Mouse (Mus musculus): ENCODE data around the gene Myf6. TPM values are rescaled to one million over a fixed set of nuclear protein-coding genes. Genes with fewer than 3 reads are reported as not detected.
A peak's percentile ranks its signal among the peaks of the same experiment; 100 is the strongest.

The Myf6 gene
- polyA plus RNA-seq, 1 experiment = 4.4 TPM

- Histone ChIP-seq H3ac (ENCODE audit: control insufficient read depth, insufficient read length) (no peak overlapping the region), H3K4me3 (no peak overlapping the region), H3K79me2 (ENCODE audit: control insufficient read depth, insufficient read depth) (no peaks in the 10 kb centered on the region), H3K36me3 (ENCODE audit: control insufficient read depth, insufficient read depth) (no peaks in the 10 kb centered on the region), H3K4me2 (ENCODE audit: low read depth) (peak overlapping the region; percentile 31), H3K27me3 (ENCODE audit: control insufficient read depth, insufficient read depth, insufficient read length) (no peaks in the 10 kb centered on the region)
- TF ChIP-seq MYOG (IDR thresholded peaks at IDR 0.05; ENCODE audit: control insufficient read depth in 1 of 3, insufficient read depth in 1 of 3, insufficient read length in 2 of 3, low read depth in 2 of 3) (peak in 2 of 3 experiments; percentile 50 to 70), REST (IDR thresholded peaks at IDR 0.05; ENCODE audit: insufficient read depth, insufficient read length) (no peak), USF1 (IDR thresholded peaks at IDR 0.05; ENCODE audit: low read depth) (peak; percentile 11), E2F4 (IDR thresholded peaks at IDR 0.05; ENCODE audit: insufficient read depth) (no peak), POLR2A (IDR thresholded peaks at IDR 0.05; ENCODE audit: insufficient read length, low read depth) (no peak), SRF (IDR thresholded peaks at IDR 0.05; ENCODE audit: control insufficient read depth, insufficient read length, low read depth) (no peak), POLR2AphosphoS2 (IDR thresholded peaks at IDR 0.05; ENCODE audit: insufficient read length, low read depth) (no peak), TCF12 (IDR thresholded peaks at IDR 0.05; ENCODE audit: insufficient read depth, poor library complexity, severe bottlenecking) (peak; percentile 62), TCF3 (IDR thresholded peaks at IDR 0.05; ENCODE audit: insufficient read length, low read depth) (no peak), MAX (IDR thresholded peaks at IDR 0.05; ENCODE audit: low read depth) (no peak), CEBPB (IDR thresholded peaks at IDR 0.05; ENCODE audit: insufficient read depth, poor library complexity, severe bottlenecking) (no peak), MYOD1 (IDR thresholded peaks at IDR 0.05; ENCODE audit: control insufficient read depth in 1 of 3, insufficient read length in 2 of 3, low read depth in 2 of 3) (peak; percentile 6 to 70 (median 53))
Measured at GRCm38 (mm10) chr10:107516641-107517040, 22.1 kb upstream of the Myf6 start.

GRCm38 (mm10) chr10:107514735-107515134 lies 20.2 kb upstream of the Myf6 start:
- Histone ChIP-seq H3K4me2 (ENCODE audit: low read depth) (peak overlapping the region; percentile 46), H3K36me3 (ENCODE audit: control insufficient read depth, insufficient read depth) (no peaks in the 10 kb centered on the region), H3K4me3 (no peak overlapping the region), H3K27me3 (ENCODE audit: control insufficient read depth, insufficient read depth, insufficient read length) (no peaks in the 10 kb centered on the region), H3K79me2 (ENCODE audit: control insufficient read depth, insufficient read depth) (no peaks in the 10 kb centered on the region), H3ac (ENCODE audit: control insufficient read depth, insufficient read length) (no peak overlapping the region)
- TF ChIP-seq MAX (IDR thresholded peaks at IDR 0.05; ENCODE audit: low read depth) (no peak), REST (IDR thresholded peaks at IDR 0.05; ENCODE audit: insufficient read depth, insufficient read length) (no peak), TCF12 (IDR thresholded peaks at IDR 0.05; ENCODE audit: insufficient read depth, poor library complexity, severe bottlenecking) (no peak), E2F4 (IDR thresholded peaks at IDR 0.05; ENCODE audit: insufficient read depth) (no peak), USF1 (IDR thresholded peaks at IDR 0.05; ENCODE audit: low read depth) (no peak), TCF3 (IDR thresholded peaks at IDR 0.05; ENCODE audit: insufficient read length, low read depth) (no peak), SRF (IDR thresholded peaks at IDR 0.05; ENCODE audit: control insufficient read depth, insufficient read length, low read depth) (no peak), CEBPB (IDR thresholded peaks at IDR 0.05; ENCODE audit: insufficient read depth, poor library complexity, severe bottlenecking) (no peak), MYOG (IDR thresholded peaks at IDR 0.05; ENCODE audit: control insufficient read depth in 1 of 3, insufficient read depth in 1 of 3, insufficient read length in 2 of 3, low read depth in 2 of 3) (peak in 2 of 3 experiments; percentile 4 to 37), MYOD1 (IDR thresholded peaks at IDR 0.05; ENCODE audit: control insufficient read depth in 1 of 3, insufficient read length in 2 of 3, low read depth in 2 of 3) (peak in 2 of 3 experiments; percentile 12 to 30), POLR2A (IDR thresholded peaks at IDR 0.05; ENCODE audit: insufficient read length, low read depth) (no peak), POLR2AphosphoS2 (IDR thresholded peaks at IDR 0.05; ENCODE audit: insufficient read length, low read depth) (no peak)

GRCm38 (mm10) chr10:107506397-107506796 lies 11.9 kb upstream of the Myf6 start:
- no peak overlapping the region for H3K4me3 ChIP-seq
- H3K79me2 ChIP-seq (ENCODE audit: control insufficient read depth, insufficient read depth) = no peaks in the 10 kb centered on the region
- H3K4me2 ChIP-seq (ENCODE audit: low read depth) = no peak overlapping the region
- peak in 2 of 3 experiments; percentile 11 to 47 for TF ChIP-seq MYOG (IDR thresholded peaks at IDR 0.05; ENCODE audit: control insufficient read depth in 1 of 3, insufficient read depth in 1 of 3, insufficient read length in 2 of 3, low read depth in 2 of 3)
- peak in 2 of 3 experiments; percentile 38 to 43 for TF ChIP-seq MYOD1 (IDR thresholded peaks at IDR 0.05; ENCODE audit: control insufficient read depth in 1 of 3, insufficient read length in 2 of 3, low read depth in 2 of 3)
- TF ChIP-seq TCF3 (IDR thresholded peaks at IDR 0.05; ENCODE audit: insufficient read length, low read depth) = no peak
- H3K27me3 ChIP-seq (ENCODE audit: control insufficient read depth, insufficient read depth, insufficient read length) = no peaks in the 10 kb centered on the region
- H3K36me3 ChIP-seq (ENCODE audit: control insufficient read depth, insufficient read depth) = no peaks in the 10 kb centered on the region
- no peak overlapping the region for H3ac ChIP-seq (ENCODE audit: control insufficient read depth, insufficient read length)

GRCm38 (mm10) chr10:107503430-107503829 lies 8.9 kb upstream of the Myf6 start:
- Histone ChIP-seq H3K4me2 (ENCODE audit: low read depth) (peak overlapping the region; percentile 43), H3K4me3 (no peak overlapping the region), H3K27me3 (ENCODE audit: control insufficient read depth, insufficient read depth, insufficient read length) (no peaks in the 10 kb centered on the region), H3K36me3 (ENCODE audit: control insufficient read depth, insufficient read depth) (no peaks in the 10 kb centered on the region), H3K79me2 (ENCODE audit: control insufficient read depth, insufficient read depth) (no peaks in the 10 kb centered on the region), H3ac (ENCODE audit: control insufficient read depth, insufficient read length) (no peak overlapping the region)
- TF ChIP-seq POLR2AphosphoS2 (IDR thresholded peaks at IDR 0.05; ENCODE audit: insufficient read length, low read depth) (no peak), CEBPB (IDR thresholded peaks at IDR 0.05; ENCODE audit: insufficient read depth, poor library complexity, severe bottlenecking) (peak; percentile 94), TCF3 (IDR thresholded peaks at IDR 0.05; ENCODE audit: insufficient read length, low read depth) (no peak), SRF (IDR thresholded peaks at IDR 0.05; ENCODE audit: control insufficient read depth, insufficient read length, low read depth) (no peak), MYOD1 (IDR thresholded peaks at IDR 0.05; ENCODE audit: control insufficient read depth in 1 of 3, insufficient read length in 2 of 3, low read depth in 2 of 3) (no peak), REST (IDR thresholded peaks at IDR 0.05; ENCODE audit: insufficient read depth, insufficient read length) (no peak), TCF12 (IDR thresholded peaks at IDR 0.05; ENCODE audit: insufficient read depth, poor library complexity, severe bottlenecking) (no peak), POLR2A (IDR thresholded peaks at IDR 0.05; ENCODE audit: insufficient read length, low read depth) (no peak), MAX (IDR thresholded peaks at IDR 0.05; ENCODE audit: low read depth) (no peak)

- Histone ChIP-seq H3K4me2 (ENCODE audit: low read depth) (peak overlapping the region; percentile 43), H3K79me2 (ENCODE audit: control insufficient read depth, insufficient read depth) (no peaks in the 10 kb centered on the region), H3K4me3 (no peak overlapping the region), H3ac (ENCODE audit: control insufficient read depth, insufficient read length) (no peak overlapping the region), H3K27me3 (ENCODE audit: control insufficient read depth, insufficient read depth, insufficient read length) (no peaks in the 10 kb centered on the region), H3K36me3 (ENCODE audit: control insufficient read depth, insufficient read depth) (no peaks in the 10 kb centered on the region)
- TF ChIP-seq SRF (IDR thresholded peaks at IDR 0.05; ENCODE audit: control insufficient read depth, insufficient read length, low read depth) = no peak
- TF ChIP-seq TCF3 (IDR thresholded peaks at IDR 0.05; ENCODE audit: insufficient read length, low read depth) = no peak
- no peak for TF ChIP-seq POLR2AphosphoS2 (IDR thresholded peaks at IDR 0.05; ENCODE audit: insufficient read length, low read depth)
- no peak for TF ChIP-seq USF1 (IDR thresholded peaks at IDR 0.05; ENCODE audit: low read depth)
- no peak for TF ChIP-seq MYOG (IDR thresholded peaks at IDR 0.05; ENCODE audit: control insufficient read depth in 1 of 3, insufficient read depth in 1 of 3, insufficient read length in 2 of 3, low read depth in 2 of 3)
- TF ChIP-seq CEBPB (IDR thresholded peaks at IDR 0.05; ENCODE audit: insufficient read depth, poor library complexity, severe bottlenecking) = no peak
- TF ChIP-seq TCF12 (IDR thresholded peaks at IDR 0.05; ENCODE audit: insufficient read depth, poor library complexity, severe bottlenecking) = no peak
- no peak for TF ChIP-seq MAX (IDR thresholded peaks at IDR 0.05; ENCODE audit: low read depth)
- no peak for TF ChIP-seq POLR2A (IDR thresholded peaks at IDR 0.05; ENCODE audit: insufficient read length, low read depth)
- no peak for TF ChIP-seq REST (IDR thresholded peaks at IDR 0.05; ENCODE audit: insufficient read depth, insufficient read length)
- TF ChIP-seq MYOD1 (IDR thresholded peaks at IDR 0.05; ENCODE audit: control insufficient read depth in 1 of 3, insufficient read length in 2 of 3, low read depth in 2 of 3) = no peak
- no peak for TF ChIP-seq E2F4 (IDR thresholded peaks at IDR 0.05; ENCODE audit: insufficient read depth)
Measured at GRCm38 (mm10) chr10:107502193-107502592, 7.7 kb upstream of the Myf6 start.
